8 mouse cellular contexts compared by ENCODE assay signal in genomic region chr3:58159384-58159783, GRCm38 (mm10).
DNase-seq lines count a peak whose midpoint lies in the region; ATAC-seq and TF ChIP-seq lines count a peak whose summit lies in the region.

No protein-coding gene starts in this region.

- H3K27ac ChIP-seq in testis, adult 2 months (ENCODE audit: control insufficient read depth, insufficient read depth, low read depth, low read length): no peak overlapping the region
- no peak overlapping the region for H3K27ac ChIP-seq in forebrain, embryonic 13.5 days
- H3K27ac ChIP-seq in stomach, postnatal 0 days (replicated peaks): no peak overlapping the region

- H3K4me1 ChIP-seq in testis, adult 2 months (ENCODE audit: control insufficient read depth, insufficient read depth, low read length): peaks cover 9% of the 10 kb centered on the region
- peaks cover 5% of the 10 kb centered on the region; the same call in 1 of the 2 replicates for H3K4me1 ChIP-seq in forebrain, embryonic 13.5 days
- no peaks in the 10 kb centered on the region for H3K4me1 ChIP-seq in stomach, postnatal 0 days (replicated peaks; ENCODE audit: control insufficient read depth, insufficient read depth)

- TF ChIP-seq EP300 in stomach, postnatal 0 days (optimal IDR thresholded peaks at IDR 0.05): no peak

- no peak overlapping the region for H3K4me3 ChIP-seq in testis, adult 2 months (ENCODE audit: control insufficient read depth, low read depth, low read length)
- H3K4me3 ChIP-seq in forebrain, embryonic 13.5 days: no peak overlapping the region
- H3K4me3 ChIP-seq in stomach, postnatal 0 days (ENCODE audit: low read depth, low read length): no peak overlapping the region

- H3K36me3 ChIP-seq in testis, adult 2 months (ENCODE audit: control insufficient read depth, insufficient read depth, low read length): no peaks in the 10 kb centered on the region
- H3K36me3 ChIP-seq in forebrain, embryonic 13.5 days (ENCODE audit: poor library complexity, severe bottlenecking): no peaks in the 10 kb centered on the region
- H3K36me3 ChIP-seq in stomach, postnatal 0 days (ENCODE audit: control insufficient read depth, insufficient read depth, low read length): no peaks in the 10 kb centered on the region

- 0 out of 2 replicates have a peak, but pooled peaks have one; percentile 18 for TF ChIP-seq CTCF in testis, adult 2 months (IDR thresholded peaks at IDR 0.05; ENCODE audit: control insufficient read depth, insufficient read depth, insufficient replicate concordance, low read depth, low read length)
- TF ChIP-seq CTCF in stomach, postnatal 0 days (IDR thresholded peaks at IDR 0.05; ENCODE audit: low read depth): peak; percentile 83

- TF ChIP-seq POLR2A in testis, adult 2 months (IDR thresholded peaks at IDR 0.05; ENCODE audit: control insufficient read depth, low read depth, low read length): no peak

- H3K9ac ChIP-seq in forebrain, embryonic 13.5 days: no peak overlapping the region
- H3K9ac ChIP-seq in stomach, postnatal 0 days (ENCODE audit: low read length): no peak overlapping the region

- WGBS in forebrain, embryonic 13.5 days: 74% methylated on average over 3 of the region's 3 CpGs
- WGBS in stomach, postnatal 0 days: 56% methylated on average over 3 of the region's 3 CpGs

- H3K27me3 ChIP-seq in testis, adult 2 months (ENCODE audit: control insufficient read depth, insufficient read depth, low read length): no peaks in the 10 kb centered on the region
- H3K27me3 ChIP-seq in forebrain, embryonic 13.5 days: no peaks in the 10 kb centered on the region
- H3K27me3 ChIP-seq in stomach, postnatal 0 days (ENCODE audit: control insufficient read depth, insufficient read depth, low read length): no peaks in the 10 kb centered on the region

- peak; percentile 54 for ATAC-seq in forebrain, embryonic 13.5 days
- ATAC-seq in stomach, postnatal 0 days (ENCODE audit: low FRiP score, low TSS enrichment): no peak

- H3K4me2 ChIP-seq in forebrain, embryonic 13.5 days: no peak overlapping the region
- H3K4me2 ChIP-seq in stomach, postnatal 0 days (replicated peaks; ENCODE audit: low read depth): no peak overlapping the region

- peak; percentile 18 for DNase-seq in gastrocnemius, adult 18-20 months (ENCODE audit: low spot score)
- DNase-seq in gastrocnemius, adult 8-10 months (ENCODE audit: low spot score in 2 of 2): no peak
- no peak for DNase-seq in testis, postnatal 14 days (ENCODE audit: low spot score)
- DNase-seq in left cerebral cortex, postnatal 4 days: peak; percentile 17
- no peak for DNase-seq in stomach, postnatal 0 days (ENCODE audit: low spot score)
- no peak for DNase-seq in testis, postnatal 10 days (ENCODE audit: low spot score)

- intact Hi-C loops in left cerebral cortex, postnatal 4 days (cut with DNase I): no loop called here

- H3K9me3 ChIP-seq in forebrain, embryonic 13.5 days (replicated peaks): no peaks in the 10 kb centered on the region
- H3K9me3 ChIP-seq in stomach, postnatal 0 days (ENCODE audit: control insufficient read depth, low read length): 0 out of 2 replicates have a peak, but pooled peaks cover 3% of the 10 kb centered on the region

Comparison
In these comparisons a context has a peak if more than half of its experiments do, and no peak if none do; other contexts are left out.
1. DNase-seq: peak in gastrocnemius, adult 18-20 months (single experiment) and left cerebral cortex, postnatal 4 days (single experiment); none in gastrocnemius, adult 8-10 months (0 of 2), testis, postnatal 14 days (single experiment), stomach, postnatal 0 days (single experiment) and testis, postnatal 10 days (single experiment).